Mouse (Mus musculus) adrenal gland, postnatal 4 days (tissue): ENCODE data around the gene Whamm. TPM values are rescaled to one million over a fixed set of nuclear protein-coding genes. Genes with fewer than 3 reads are reported as not detected.

Experiments
- DNase-seq, 2 experiments: peaks; one replicate each; pipeline ENCODE4 v3.0.0; 2021 to 2022; ENCODE audit warnings: low spot score in 2 of 2, mixed read lengths in 2 of 2
- total RNA-seq, 2 experiments: library from RNA; stranded (reverse); gene quantifications; 2 replicates each; pipeline ENCODE4 v1.2.3; 2021

The Whamm gene
- total RNA-seq, 2 experiments from 2014 or later = 18.8 to 21.5 TPM

DNA sequence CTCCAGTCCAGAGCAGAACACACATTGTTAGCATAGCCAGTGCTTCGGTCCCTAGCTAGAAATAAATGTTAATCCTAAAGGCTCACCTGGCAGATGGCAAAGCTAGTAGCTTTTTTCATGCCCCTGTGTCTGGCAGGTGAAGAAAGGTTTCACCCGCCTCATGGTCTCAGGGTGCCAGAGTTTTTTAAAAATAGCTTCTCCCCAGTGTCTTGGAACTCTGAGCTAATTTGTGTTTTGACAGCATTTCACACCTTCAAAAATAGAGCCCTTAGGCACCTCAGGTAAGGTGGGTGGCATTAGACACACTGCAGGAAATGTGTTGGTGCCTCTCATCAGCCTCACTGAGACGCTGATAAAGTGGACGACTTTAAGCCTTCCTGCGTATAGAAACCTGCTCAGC is 24.0 kb downstream of the Whamm start:
- DNase-seq = no peak

- DNase-seq = no peak
Observed at GRCm38 (mm10) chr7:81596086-81596485, 25.0 kb downstream of the Whamm start.

DNA sequence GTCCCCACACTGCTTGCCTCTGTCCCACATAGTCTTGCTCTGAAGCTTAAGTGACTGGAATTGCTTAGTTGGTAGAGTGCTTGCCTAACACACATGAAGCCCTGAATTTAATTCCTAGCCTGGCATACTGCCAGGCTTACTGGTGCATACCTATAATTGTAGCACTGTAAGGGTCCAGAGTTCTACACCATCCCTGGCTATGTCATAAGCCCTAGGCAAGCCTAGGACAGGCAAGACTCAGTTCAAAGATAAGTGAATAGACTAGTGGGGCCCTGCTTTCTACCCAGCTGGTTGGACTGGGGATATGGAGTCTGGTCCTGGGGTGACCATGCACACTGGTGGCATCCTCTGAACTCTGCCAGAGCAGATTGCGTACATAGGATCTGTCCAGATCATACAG is 26.6 kb downstream of the Whamm start:
- DNase-seq = no peak

- no peak for DNase-seq
Observed at GRCm38 (mm10) chr7:81599379-81600280, 28.6 kb downstream of the Whamm start.

DNA sequence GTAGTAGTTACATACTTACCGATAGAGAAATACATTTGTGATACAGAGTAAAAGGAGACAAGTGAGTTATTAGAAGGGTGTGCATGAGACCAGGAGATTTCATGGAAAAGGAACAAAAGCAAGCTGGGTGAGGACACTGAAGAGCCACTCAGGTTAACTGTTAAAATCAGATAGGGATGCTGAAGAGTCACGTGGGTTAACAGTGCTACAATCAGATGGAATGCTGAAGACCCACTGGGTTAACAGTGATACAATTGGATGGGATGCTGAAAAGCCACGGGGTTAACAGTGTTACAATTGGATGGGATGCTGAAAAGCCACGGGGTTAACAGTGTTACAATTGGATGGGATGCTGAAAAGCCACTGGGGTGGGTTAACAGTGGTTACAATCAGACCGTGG is 33.9 kb downstream of the Whamm start:
- DNase-seq = no peak

GRCm38 (mm10) chr7:81605489-81605888 is 34.4 kb downstream of the Whamm start:
- no peak for DNase-seq

DNA sequence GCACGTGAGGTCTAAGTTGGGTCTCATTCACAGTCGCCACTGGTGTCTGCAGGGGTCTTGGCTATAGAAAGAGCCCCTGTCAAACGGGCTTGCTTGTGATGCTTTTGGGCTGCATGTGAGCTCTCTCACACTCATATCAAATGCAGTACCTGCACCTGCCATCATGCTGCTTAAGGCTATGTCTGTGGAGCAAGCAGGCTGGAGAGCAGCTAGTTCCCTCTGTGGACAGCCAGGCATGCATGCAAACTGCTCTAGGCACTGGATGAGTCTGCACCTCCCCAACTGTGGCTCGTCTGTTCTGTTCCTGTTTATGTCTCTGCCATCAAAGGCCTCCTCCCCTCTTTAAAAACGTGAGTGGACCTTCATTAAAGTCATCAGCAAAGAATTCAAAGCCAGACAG is 35.4 kb downstream of the Whamm start:
- no peak for DNase-seq

GRCm38 (mm10) chr7:81610125-81610524 is 39.1 kb downstream of the Whamm start:
- no peak for DNase-seq

GRCm38 (mm10) chr7:81612856-81613635 is 42.0 kb downstream of the Whamm start:
- no peak for DNase-seq

GRCm38 (mm10) chr7:81615031-81615430 is 44.0 kb downstream of the Whamm start:
- DNase-seq = no peak

- DNase-seq = no peak
Observed at GRCm38 (mm10) chr7:81622793-81623192, 51.7 kb downstream of the Whamm start.

DNA sequence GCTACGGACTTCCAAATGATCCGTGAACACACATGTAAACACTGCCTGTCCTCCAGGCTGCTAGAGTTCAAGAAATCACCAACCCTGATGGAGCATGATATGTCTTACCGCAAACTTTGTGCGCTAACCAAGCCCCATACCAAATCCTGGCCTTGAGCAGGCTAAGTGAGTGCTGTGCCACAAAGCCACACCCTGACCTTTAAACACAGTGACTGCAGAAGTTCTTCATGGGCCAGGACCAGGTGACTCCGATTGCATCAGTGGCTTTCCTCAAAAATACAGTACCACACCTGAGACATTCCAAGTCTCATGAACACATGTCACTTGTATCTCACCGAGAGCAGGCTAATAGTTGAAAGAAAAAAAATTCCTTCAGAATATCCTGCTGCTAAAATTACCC is 52.7 kb downstream of the Whamm start:
- no peak for DNase-seq

GRCm38 (mm10) chr7:81626460-81626859 is 55.4 kb downstream of the Whamm start:
- DNase-seq = no peak

DNA sequence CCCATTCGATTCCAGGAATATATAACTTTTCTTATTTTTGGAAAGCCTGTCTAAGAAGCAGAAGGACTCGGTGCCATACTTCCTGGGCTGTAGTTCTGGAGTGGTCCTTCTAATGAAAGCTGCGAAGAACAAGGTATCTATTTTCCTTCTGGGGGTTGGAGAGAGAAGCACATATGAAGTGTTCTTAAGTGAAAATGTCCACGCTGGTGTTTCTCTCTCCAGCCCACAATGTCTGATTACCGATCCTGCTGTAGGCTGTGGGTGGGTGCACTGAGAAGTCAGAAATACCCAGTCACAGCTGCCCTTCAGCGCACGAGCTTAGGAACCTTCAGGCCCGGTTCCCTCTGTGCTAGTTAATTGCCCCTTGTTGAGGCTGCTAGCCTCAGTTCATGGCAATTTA is 60.2 kb downstream of the Whamm start:
- DNase-seq = no peak

DNA sequence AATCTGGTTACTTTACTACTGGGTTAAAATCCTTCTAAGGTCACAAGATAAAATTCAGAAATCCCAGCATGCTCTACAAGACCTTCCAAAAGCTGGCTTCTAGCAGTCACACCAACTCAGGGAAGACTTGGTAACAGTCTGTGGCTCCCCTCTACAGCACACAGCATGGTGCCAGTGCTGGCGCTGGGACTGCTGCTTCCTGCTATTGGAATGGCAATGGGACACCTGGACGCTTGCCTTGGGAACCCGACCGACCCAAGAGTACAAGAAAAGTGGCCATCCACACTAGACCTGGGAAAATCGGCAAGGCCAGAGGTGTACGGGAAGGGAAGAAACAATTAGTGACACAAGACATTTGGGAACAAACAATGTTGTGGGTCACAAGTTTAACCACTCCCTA is 61.5 kb downstream of the Whamm start:
- no peak for DNase-seq

- DNase-seq = no peak
Observed at GRCm38 (mm10) chr7:81641101-81641500, 70.0 kb downstream of the Whamm start.

- DNase-seq = no peak
Observed at GRCm38 (mm10) chr7:81644551-81645235, 73.6 kb downstream of the Whamm start.

Other genes with a start within 250 kb of the Whamm start
- gene Rps17, start 226.0 kb upstream of the Whamm start, total RNA-seq = 1,000 to 10,000 TPM; 1,568 to 1,571 TPM
- 10 to 100 TPM; 17.4 to 17.8 TPM for gene Cpeb1, start 115.8 kb upstream of the Whamm start, total RNA-seq
- gene Ap3b2, start 77.3 kb upstream of the Whamm start, total RNA-seq = 10 to 100 TPM; 15.3 to 19.2 TPM
- not detected for gene BC048679, start 73.0 kb upstream of the Whamm start, total RNA-seq
- 1 to 10 TPM; 2.4 to 4.5 TPM for gene Fsd2, start 4.3 kb upstream of the Whamm start, total RNA-seq
- 1 to 10 TPM; 5.0 to 9.1 TPM for gene Homer2, start 136.3 kb downstream of the Whamm start, total RNA-seq
- gene Ramac, start 191.7 kb downstream of the Whamm start, total RNA-seq = 10 to 100 TPM; 53.7 to 54.1 TPM
- gene 3110040N11Rik, start 218.2 kb downstream of the Whamm start, total RNA-seq = 10 to 100 TPM; 36.2 to 42.9 TPM